Mouse (Mus musculus) adrenal gland, postnatal 4 days (tissue): ENCODE measurements around the gene Yeats2. TPM values are rescaled to one million over a fixed set of nuclear protein-coding genes. Genes with fewer than 3 reads are reported as not detected.
A peak's percentile ranks its signal among the peaks of the same experiment; 100 is the strongest.
"Not testable (repeated sequence)": the region's sequence is repeated elsewhere in the genome, so short reads cannot be mapped to it uniquely, and the experiment has no call there.

Source experiments
- DNase-seq, 2 experiments: peaks; one replicate each; pipeline ENCODE4 v3.0.0; 2021 to 2022; ENCODE audit warnings: low spot score in 2 of 2, mixed read lengths in 2 of 2
- long read RNA-seq, 2 experiments: library from polyadenylated mRNA; stranded (forward); transcript quantifications; one replicate each; pipeline ENCODE4 v2.0.0; 2021
- total RNA-seq, 2 experiments: library from RNA; stranded (reverse); gene quantifications; 2 replicates each; pipeline ENCODE4 v1.2.3; 2021

The Yeats2 gene
- total RNA-seq, result 10 to 100 TPM; 55.6 to 66.3 TPM
- long read RNA-seq, experiment 1, full-length matches to known transcripts, result 1 of 6 reads
- long read RNA-seq, experiment 1, partial matches to known transcripts, result 3 of 6 reads
- long read RNA-seq, experiment 1, other reads (novel, unspliced or antisense), result 2 of 6 reads
- long read RNA-seq, experiment 2, partial matches to known transcripts, result 9 of 12 reads
- long read RNA-seq, experiment 2, other reads (novel, unspliced or antisense), result 3 of 12 reads

GRCm38 (mm10) chr16:20140772-20141531 is at the start of gene Yeats2:
TSS of gene Yeats2 (plus strand) at chr16:20141063.
- DNase-seq, result peak; percentile 56 to 71

- no peak for DNase-seq
Observed at GRCm38 (mm10) chr16:20095966-20096365, 44.9 kb upstream of the Yeats2 start.

DNA sequence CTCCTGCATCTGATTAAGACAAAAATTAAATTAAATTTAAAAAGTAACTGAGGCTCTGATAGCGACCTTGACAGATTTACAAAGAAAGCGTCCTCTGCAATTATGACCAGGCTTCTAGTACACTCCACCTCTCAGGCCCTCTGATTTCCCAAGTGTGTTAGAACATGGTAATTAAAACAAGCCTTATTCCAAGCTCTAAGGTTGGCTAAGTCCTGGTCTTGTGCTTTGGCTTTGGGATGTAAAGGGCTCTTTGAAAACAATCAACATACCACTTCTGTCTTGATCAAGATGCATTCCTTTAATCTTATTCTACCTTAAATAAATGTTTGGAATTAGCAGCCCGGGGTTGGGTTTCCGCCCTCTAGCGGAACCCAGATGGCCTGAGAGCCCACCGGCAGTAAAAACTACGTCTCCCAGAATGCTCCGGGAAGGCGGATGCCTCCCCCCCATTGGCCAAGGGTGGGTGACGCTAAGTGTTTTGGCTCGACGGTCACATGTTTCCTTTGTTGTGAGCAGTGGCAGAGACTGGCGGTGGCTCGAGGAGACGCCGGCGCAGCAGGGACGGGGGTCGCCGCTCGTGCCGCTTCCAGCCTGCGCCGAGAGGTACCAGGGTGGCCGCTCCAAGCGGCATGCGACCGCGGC is 43.7 kb upstream of the Yeats2 start, which contains the start of gene Klhl24:
Klhl24 (plus strand) TSS at position 474 of the 642 bp plus-strand sequence.
- peak; percentile 59 to 82 for DNase-seq

DNA sequence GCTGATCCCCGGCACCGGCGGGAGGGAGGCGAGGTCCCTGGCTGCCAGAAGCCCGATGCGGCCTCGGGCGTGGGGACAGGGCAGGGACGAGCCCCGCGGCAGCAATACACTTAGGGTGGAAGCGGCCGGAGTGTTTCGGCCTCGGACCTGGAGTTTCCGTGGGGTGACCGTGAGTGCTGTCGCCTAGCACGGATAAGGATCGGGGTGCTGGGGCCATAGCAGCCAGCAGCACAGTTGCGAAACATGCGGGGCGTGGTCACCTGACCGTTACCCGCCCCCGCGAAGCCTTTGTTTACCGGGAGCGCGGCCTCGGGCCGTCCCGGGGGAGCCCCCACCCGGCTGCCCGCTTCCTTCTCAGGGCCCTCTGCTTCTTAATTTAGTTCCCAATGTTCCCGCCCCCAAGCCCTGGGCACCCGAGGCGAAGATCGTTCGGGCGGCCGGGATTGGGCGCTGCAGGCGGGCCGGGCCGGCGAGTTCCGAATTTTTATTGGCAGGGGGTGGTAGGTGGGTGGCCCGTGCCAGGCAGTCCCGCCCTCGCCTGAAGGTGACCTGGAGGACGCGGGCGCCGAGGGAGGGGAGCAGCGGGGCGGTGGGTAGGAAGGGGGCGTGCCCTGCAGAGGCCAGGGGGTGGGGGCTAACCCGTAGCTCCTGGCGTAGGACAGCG is 43.0 kb upstream of the Yeats2 start:
- DNase-seq, result peak; percentile 87 to 94

DNA sequence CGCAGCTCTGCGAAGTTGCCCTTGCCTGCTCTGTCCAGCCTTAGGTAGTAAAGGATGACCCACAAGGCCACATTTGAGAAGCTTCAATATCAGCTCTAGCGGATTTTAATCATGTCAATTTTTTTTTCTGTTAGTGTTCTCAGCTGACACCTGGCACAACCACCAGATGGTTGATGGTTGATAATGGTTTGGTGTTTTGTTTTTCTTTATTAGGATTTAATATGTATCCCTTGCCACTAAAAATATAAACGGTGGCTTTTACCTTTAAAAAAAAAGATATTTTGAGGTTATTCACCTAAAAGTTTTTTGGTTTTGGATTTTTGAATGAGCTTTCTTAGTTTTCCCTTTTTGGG is 42.5 kb upstream of the Yeats2 start:
- no peak for DNase-seq

DNA sequence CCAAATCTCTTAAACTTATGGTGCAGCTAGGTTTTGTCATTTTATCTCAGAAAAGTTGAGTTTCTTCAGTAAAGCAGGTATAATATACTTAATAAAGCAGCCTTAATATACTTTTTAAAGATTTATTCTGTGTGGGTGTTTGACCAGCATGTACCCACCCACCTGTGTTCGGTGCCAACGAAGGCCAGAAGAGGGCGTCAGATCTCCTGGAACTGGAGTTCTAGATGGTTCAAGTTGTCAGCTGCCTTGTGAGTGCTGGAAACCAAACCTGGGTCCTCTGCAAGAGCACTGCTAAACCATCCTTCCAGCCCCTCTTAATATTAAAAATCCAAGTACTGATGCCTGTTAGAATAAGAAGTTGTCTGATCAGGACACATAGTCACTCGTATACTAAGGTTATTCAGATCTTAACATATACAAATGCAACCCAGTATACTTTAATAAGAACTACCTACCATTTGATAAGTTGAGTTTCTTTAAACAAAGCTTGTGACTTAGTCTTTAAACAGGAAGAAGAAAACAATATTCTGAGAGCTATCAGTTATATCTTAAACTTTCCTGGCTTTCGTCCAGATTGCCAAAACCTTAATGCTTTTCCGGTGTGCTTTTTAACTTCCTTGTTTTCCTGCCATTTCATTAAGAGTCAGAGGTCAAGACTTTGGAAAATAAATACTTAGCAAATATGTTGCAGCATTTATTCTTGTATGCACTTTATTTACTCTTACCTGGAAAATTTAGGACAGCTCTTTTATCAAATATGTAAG is 41.8 kb upstream of the Yeats2 start:
- no peak for DNase-seq

GRCm38 (mm10) chr16:20106996-20107395 is 33.9 kb upstream of the Yeats2 start:
- DNase-seq, result no peak

DNA sequence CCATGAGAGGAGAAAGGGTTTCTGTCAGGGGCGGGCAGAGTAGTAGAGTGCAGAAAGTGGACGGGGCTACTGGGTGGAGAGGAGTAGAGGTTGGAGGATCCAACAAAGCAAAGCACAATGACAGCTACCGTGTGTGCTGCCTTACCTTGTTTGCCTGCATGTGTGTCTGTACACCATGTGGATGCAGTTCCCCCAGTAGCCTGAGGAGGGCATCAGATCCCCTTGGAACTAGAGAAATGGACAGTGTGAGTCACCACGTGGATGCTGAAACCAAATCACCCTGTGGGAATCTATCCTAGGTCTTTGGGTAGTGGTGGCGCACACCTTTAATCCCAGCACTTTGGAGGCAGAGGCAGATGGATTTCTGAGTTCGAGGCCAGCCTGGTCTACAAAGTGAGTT is 31.9 kb upstream of the Yeats2 start:
- no peak for DNase-seq

GRCm38 (mm10) chr16:20112649-20113048 is 28.2 kb upstream of the Yeats2 start:
- no peak for DNase-seq

- DNase-seq, result no peak
Observed at GRCm38 (mm10) chr16:20116069-20116468, 24.8 kb upstream of the Yeats2 start.

DNA sequence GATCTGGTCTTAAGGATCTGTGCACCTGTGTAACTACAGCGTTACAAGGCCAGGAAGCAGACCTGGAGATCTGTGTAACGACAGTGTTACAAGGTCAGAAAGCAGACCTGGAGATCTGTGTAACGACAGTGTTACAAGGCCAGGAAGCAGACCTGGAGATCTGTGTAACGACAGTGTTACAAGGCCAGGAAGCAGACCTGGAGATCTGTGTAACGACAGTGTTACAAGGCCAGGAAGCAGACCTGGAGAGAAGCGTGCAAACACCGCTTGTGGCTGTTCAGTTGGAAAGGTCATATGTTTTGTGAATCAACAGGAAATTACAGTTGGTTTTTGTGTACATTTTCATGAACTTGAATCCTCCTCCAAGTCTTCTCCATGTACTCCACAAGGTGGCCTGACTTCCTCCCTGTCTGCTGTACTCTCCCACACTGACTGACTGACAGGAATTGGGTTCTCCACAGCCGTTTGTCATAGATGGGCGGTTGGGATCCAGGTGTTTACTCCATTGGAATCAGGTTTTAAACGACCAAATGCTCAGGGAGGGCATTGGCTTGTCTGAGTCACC is 14.5 kb upstream of the Yeats2 start:
- not testable (repeated sequence) for DNase-seq

DNA sequence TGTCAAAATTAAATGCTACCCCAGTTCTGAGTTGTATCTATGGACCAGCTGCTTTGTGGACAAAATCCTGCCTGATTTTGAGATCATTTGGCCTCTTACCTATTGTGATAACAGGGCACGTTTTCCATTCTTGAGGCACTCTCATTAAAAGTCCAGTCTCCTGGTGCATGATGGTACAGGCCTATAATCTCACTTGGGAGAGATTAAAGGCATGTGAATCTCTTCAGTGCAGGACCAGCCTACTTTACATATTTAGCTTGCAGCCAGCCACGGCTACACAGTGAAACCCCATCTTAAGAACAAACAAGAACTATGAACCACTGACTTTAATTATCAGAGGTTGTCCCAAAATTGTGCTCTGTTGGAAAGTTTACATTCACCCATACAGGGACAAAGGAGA is 10.5 kb upstream of the Yeats2 start:
- no peak for DNase-seq

GRCm38 (mm10) chr16:20144568-20144967 is 3.7 kb downstream of the Yeats2 start:
- DNase-seq, result no peak

- no peak for DNase-seq
Observed at GRCm38 (mm10) chr16:20151991-20152390, 11.1 kb downstream of the Yeats2 start.

GRCm38 (mm10) chr16:20153742-20154141 is 12.9 kb downstream of the Yeats2 start:
- DNase-seq, result no peak

DNA sequence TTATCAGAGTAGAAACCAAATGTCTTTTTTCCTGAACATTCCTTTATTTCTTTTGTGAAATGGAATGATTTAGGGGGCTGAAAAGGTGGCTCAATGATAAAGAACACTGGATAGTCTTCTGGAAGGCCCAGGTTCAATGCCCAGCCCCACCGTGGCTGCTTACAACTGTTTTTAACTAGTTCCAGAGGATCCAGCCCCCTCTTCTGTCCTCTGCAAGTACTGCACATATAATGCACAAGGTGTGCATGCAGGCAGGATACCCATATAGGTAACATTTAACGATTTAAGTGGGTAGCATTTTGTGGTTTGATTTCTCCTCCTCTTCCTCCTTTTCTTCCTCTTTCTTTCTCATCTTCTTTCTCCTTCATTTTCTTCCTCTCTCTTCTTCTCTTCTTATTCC is 19.3 kb downstream of the Yeats2 start:
- DNase-seq, result no peak

GRCm38 (mm10) chr16:20169071-20169470 is 28.2 kb downstream of the Yeats2 start:
- DNase-seq, result no peak

- no peak for DNase-seq
Observed at GRCm38 (mm10) chr16:20169471-20170106, 28.7 kb downstream of the Yeats2 start.

DNA sequence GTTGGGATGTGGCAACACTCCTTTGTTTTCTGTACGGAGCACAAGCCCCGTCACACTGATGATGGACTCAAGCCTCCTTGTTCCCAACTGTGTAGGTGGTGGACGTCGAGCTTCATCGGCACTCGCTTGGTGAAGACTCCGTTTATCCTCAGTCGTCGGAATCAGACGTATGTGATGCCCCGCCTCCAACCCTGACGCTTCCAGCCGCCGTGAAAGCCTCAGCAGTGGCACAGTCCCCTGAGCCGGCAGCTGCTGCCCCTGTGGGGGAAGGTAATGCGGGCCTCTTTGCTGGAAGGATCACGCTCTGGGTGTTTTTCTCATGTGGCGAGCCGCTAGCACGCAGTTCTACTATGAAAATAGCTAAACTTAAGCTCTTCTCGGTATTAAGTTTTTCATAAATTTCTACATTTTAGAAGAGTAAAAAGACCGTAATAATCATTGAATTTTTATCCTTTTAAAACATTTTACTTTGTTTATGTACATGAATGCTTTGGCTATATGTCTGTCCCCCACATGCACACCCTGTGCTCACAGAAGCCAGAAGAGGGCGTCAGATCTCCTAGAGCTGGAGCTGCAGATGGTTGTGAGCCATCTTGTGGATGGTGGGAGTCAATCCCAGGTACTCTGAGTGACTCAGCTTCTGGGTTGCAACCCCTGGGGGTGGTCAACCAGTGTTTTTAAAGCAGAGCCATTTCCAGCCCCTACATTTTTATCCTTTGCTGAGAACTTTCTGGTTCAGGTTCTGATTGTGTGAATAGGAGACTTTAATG is 38.7 kb downstream of the Yeats2 start:
- DNase-seq, result no peak
